Mouse (Mus musculus): ENCODE results near the gene Prom2. TPM values are rescaled to one million over a fixed set of nuclear protein-coding genes. Genes with fewer than 3 reads are reported as not detected.

Gene Prom2
- not detected for total RNA-seq (2022)

DNA sequence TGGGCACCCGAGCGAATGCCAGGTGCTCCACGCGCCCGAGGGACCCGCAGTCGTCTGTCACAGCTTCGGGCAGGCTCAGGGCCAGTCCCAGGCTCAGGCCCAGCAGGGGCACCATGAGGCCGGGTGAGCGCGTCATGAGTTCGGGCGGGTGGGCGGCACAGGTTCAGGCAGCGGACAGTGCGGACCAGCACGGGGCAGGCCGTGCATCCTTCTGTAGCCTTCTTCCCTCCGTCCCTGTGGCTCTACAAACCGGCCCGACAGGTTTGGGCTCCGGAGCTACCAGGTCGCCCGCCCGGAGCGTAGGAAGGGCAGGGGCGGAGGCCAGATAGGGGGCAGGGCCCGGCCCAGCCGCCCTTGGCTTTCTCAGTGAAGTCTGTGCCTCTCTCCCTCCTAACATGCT is at the start of gene Prom2:
TSS of gene Prom2 (minus strand) at position 283 of the 400 bp plus-strand sequence.
- no peak for DNase-seq (ENCODE audit: low spot score in 2 of 2)

DNA sequence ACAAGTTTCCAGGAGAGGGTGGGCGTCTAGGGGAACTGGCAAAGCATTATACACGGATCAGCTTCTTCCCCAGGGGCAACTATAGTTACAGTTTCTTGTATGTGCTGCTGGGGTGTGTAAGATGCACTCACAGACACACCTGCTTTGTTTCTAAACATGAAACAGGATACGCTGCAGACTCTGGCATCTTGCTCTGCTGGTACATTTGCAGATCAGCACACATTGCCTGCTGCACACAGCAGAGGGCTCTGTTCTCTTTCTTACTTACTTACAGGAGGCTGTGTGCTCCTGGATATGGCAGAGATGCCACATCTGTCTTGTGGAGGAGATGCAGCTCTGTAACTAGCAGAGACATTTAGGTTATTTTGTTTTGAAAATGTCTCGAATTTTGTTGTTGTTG is 49.6 kb upstream of the Prom2 start:
- DNase-seq (ENCODE audit: low spot score in 2 of 2): no peak

GRCm38 (mm10) chr2:127590204-127590603 is 48.9 kb upstream of the Prom2 start:
- no peak for DNase-seq (ENCODE audit: low spot score in 2 of 2)

GRCm38 (mm10) chr2:127588897-127589296 is 47.6 kb upstream of the Prom2 start:
- no peak for DNase-seq (ENCODE audit: low spot score in 2 of 2)

GRCm38 (mm10) chr2:127587514-127587844 is 46.2 kb upstream of the Prom2 start:
- no peak for DNase-seq (ENCODE audit: low spot score in 2 of 2)

GRCm38 (mm10) chr2:127586694-127587513 is 45.6 kb upstream of the Prom2 start, which contains the start of the genes Zfp661 and Mrps5:
TSS of gene Zfp661 (minus strand) at chr2:127587094.
TSS of gene Mrps5 (plus strand) at chr2:127587222.
- peak; percentile 63 to 75 for DNase-seq (ENCODE audit: low spot score in 2 of 2)

GRCm38 (mm10) chr2:127584436-127584858 is 43.2 kb upstream of the Prom2 start:
- peak; percentile 85 to 92 for DNase-seq (ENCODE audit: low spot score in 2 of 2)

DNA sequence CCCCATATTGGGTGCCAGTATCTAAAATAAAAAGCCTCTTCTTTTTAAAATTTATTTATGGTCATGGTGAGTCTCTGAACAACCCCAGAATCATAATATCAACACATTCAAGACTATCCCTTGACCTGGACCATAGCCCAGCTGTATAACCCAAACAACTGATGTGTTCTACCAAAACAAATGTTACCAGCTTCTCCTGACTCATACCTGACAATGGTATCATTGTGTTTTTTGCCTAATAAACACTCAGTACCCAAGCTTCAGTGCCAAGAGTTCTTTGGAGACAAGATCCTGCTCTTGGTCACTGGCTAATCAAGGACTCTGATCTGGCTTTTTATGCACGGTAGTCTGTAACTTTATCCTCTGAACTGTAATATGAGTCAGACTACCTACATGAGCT is 32.1 kb upstream of the Prom2 start:
- no peak for DNase-seq (ENCODE audit: low spot score in 2 of 2)

- DNase-seq (ENCODE audit: low spot score in 2 of 2): peak; percentile 14 to 28
Observed at GRCm38 (mm10) chr2:127559070-127559966, 18.1 kb upstream of the Prom2 start.

GRCm38 (mm10) chr2:127551078-127551477 is 9.8 kb upstream of the Prom2 start:
- no peak for DNase-seq (ENCODE audit: low spot score in 2 of 2)

DNA sequence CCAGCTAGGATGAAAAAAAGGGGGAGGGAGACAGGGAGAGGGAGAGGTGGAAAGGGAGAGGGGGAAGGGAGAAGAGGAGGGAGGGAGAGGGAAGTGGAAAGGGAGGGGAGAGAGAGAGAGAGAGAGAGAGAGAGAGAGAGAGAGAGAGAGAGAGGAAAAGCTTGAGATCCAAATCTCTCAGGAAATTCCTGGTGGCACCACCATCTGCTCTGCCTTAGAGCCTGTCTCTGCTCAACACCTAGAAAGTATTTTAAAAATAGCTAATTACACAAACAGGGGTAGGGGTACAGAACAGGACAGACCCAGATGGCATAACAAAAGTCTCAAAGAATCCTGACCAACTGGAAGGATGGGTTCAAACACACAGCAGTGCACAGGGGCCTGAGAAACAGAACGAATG is 9.2 kb upstream of the Prom2 start:
- DNase-seq (ENCODE audit: low spot score in 2 of 2): no peak

- DNase-seq (ENCODE audit: low spot score in 2 of 2): no peak
Observed at GRCm38 (mm10) chr2:127549711-127550110, 8.4 kb upstream of the Prom2 start.

DNA sequence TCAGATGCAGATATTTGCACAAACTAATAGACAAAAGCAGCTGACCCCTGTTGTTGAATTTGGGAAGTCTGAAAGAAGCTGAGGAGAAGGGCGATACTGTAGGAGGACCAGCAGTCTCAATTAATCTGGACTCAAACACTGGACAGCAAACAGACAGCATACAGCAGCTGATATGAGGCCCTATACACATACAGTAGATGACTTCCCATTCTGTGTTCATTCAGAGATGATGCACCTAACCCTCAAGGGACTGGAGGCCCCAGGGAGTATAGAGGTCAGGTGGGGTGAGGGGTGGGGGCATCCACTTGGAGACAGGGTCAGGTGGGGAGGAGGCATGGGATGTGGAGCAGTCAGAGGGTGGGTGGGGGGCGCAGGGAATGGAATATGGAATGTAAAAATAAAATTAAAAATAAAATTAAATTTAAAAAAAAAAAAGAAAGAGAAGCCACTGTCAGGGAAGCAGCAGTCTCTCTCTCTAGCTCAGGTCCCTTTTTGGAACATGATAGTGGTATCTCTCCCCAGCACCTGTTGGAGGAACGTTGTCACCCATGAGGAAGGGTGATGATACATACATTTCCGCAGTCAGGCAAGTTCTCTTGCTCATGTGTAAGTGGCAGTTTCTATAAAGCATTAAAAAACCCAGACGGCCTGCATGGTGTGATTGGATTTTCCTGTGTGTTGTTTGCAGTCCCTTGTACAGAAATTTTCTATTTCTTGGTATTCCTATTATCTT is 7.2 kb upstream of the Prom2 start:
- DNase-seq (ENCODE audit: low spot score in 2 of 2): no peak

- no peak for DNase-seq (ENCODE audit: low spot score in 2 of 2)
Observed at GRCm38 (mm10) chr2:127541697-127542096, 430 bp upstream of the Prom2 start.

DNA sequence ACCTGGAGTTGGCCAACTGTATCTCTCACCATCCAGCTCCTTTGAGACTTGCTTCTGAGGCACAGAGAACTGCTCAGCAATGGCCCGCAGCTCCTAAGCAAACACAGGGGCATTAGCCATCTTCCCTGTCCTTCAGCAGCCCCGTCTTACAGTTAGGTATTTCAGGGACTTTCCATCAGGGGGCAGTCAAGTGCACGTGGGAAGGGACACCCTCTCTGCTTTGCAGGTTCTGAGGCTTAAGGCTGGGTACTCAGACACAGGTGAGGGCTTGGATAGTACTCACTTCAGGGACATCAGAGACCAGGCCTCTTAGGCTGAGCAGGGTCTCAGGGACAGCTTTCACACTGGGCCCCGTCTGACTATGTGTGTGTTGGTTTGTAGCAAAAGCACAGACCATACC is 1.8 kb downstream of the Prom2 start:
- DNase-seq (ENCODE audit: low spot score in 2 of 2): no peak

DNA sequence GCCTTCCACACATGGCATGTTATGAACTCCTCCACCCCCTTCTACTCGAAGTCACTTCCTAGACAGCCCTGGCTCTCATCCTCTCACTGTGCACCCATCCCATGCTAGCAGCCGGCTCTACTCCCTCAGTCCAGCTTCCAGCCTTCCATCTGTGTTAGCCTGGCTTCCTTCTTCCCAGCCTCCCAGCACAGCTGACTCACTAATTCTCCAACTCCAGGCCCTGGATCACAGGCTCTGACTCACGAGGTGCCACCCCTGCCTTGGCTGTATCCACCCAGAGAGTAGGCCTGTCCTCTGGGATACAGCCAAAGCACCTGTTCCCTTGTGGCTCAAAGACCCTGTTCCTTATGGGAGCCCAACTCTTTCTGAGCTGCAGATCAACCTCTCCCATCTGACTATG is 3.7 kb downstream of the Prom2 start:
- DNase-seq (ENCODE audit: low spot score in 2 of 2): no peak

- no peak for DNase-seq (ENCODE audit: low spot score in 2 of 2)
Observed at GRCm38 (mm10) chr2:127535363-127535762, 5.9 kb downstream of the Prom2 start.

- no peak for DNase-seq (ENCODE audit: low spot score in 2 of 2)
Observed at GRCm38 (mm10) chr2:127532379-127532778, 8.9 kb downstream of the Prom2 start.

DNA sequence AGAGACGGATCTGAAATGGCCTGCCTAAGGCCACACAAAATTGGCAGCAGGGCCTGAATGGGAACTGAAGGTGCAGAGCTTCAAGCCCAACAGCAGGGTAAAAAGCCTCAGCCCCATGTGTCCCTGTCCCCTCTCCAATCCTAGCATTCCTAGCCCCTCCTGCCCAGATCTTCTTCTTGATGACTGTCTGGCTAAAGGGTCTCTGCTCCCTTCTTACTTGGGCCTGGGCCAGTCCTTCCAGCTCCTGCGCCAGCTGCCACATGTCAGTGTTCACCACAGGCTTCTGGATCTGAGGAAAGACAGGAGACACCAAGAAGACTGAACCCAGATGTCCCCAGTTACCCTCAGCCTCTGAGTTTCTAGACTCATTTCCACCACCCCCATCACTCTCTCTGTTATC is 9.7 kb downstream of the Prom2 start:
- DNase-seq (ENCODE audit: low spot score in 2 of 2): no peak

- DNase-seq (ENCODE audit: low spot score in 2 of 2): no peak
Observed at GRCm38 (mm10) chr2:127530418-127530817, 10.8 kb downstream of the Prom2 start.

DNA sequence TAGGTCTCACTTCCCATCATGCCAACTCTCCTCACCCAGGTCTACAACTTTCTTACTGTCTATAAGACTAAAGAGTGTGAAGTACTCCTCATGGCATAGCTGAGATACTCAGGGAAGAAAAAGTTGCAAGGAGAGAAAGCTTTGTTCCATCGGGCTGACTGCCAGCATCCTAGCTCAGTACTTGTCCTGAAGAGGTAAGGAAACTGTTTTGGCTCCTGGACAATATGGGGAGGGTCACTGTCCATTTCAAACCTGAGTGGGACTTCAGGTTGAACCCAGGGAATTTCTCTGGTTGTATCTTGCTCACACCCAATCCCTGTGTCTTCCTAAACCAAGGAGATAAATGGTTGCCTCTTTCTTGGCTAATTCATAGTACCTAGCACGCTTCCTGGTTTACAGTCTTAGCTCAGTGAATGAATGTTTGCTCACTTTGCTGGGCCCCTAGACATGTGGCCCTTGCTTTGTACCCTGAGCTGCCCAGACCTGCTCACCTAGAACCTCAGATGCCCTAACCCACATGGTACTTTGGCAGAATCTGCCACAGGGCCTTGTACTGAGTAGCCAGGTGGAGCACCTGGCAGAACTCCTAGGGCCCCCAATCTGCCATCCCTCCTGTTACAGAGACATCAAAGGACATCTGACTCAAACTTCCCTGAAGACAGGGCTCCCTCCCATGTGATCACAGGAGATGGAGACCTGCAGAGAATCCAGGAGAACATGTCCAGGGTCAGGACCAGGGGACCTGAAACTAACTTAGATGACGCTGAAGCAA is 16.1 kb downstream of the Prom2 start:
- DNase-seq (ENCODE audit: low spot score in 2 of 2): no peak
